Mouse (Mus musculus) monocyte, adult 2 months (primary cell): Measurements from ENCODE around the gene Smyd2.

Experiments
- DNase-seq, 2 experiments: peaks; one replicate each; pipeline ENCODE4 v3.0.0; 2022; ENCODE audit warnings: low spot score in 2 of 2, low read depth in 1 of 2

The Smyd2 gene

DNA sequence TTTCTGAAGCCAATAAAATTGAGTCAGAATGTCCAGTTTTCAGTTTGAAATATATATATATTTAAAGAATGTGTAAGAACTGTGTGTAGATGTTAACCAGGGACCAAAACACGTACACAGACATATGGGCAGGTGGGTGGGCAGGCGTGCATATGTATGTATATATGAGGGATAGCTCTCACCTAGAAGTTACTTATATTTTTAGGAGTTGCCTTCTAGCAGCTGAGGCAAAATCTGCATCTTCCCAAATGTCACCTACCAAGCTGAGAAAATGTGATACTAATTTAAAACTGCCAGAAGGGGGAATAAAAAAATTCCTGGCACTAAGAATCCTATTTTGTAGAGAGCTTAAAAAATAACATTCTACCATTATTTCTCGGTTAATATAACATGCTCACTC lies 2.4 kb downstream of the Smyd2 start:
- no peak for DNase-seq

DNA sequence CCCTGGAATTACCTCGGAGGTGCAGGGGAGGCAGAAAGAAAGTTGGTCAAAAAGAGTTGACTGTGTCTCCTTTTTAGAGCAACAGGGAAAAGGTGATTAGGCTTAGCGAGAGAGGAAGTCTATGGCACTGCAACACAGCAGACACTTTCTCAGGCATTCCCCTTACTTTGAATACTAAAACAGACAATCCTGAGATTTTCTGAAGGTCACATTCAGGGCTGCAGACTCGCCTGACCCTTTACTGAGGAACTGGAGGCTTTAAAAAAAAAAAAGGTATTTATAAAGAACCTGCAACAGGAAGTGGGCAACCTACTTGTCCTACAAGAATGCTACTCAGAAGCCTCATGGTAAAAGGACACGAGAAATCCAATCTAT lies 5.0 kb downstream of the Smyd2 start:
- DNase-seq = no peak

DNA sequence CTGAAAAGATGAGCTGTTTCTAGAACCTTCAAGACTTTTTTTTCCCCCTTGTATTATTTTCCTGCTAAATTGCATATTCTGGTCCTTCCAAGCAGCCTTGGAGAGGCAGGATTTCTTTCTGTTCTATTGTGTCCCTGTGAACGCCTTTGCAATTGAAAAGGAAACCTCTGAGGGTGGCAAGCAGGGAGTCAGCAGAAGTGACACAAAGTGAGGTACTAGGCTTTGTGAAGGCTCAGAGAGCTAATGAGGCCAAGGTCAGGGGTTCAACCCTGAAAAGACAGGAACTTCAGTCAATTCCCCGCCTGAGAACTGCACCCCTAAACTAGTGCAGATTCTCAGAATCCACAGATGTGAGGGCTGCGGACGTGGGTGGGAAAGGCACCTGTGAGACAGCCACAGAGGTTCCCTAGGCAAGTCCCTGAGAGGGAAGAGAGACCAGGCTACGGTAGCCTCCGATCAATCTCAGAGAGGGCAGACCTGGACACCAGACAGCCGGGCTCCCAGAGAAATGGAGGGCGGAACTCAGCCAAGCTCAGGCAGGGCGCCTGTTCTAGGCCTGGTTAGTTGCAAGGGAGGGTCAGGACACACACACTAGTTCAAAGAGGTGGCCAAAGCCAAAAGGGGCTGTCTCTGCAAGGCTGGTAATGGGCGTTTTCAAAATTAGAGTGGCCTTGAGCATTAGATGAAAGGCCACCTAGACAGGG lies 5.6 kb downstream of the Smyd2 start:
- no peak for DNase-seq

DNA sequence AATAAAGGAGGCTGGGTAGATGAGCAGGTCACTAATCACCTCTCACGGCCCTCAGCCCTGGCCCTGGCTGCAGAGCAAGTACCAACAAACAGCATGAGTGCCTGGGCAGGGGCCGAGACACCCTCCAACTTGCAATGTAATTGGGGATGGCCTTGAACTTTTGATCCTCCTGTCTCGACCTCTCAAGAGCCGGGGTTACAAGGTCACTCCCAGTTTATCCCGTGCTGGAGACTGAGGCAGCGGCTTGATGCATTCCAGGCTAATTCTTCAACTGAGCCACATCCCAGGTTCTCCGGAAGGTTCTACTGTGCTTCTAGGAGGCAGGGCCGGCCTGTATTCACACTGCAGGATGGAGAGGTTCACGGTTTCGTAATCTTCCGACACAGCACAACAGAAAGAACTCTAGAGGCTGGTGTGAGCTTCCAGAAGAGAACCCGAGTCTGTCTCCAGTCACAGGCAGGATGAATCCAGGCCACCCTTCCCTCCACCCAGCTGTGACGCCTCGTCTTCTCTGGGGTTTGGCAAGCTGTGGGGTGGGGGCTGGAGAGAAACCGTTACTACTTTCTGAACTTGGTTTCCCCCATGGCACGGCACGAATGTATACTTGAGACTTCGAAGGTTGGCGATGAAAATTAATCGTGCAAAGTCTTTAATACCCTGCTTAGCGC lies 8.9 kb downstream of the Smyd2 start:
- no peak for DNase-seq

DNA sequence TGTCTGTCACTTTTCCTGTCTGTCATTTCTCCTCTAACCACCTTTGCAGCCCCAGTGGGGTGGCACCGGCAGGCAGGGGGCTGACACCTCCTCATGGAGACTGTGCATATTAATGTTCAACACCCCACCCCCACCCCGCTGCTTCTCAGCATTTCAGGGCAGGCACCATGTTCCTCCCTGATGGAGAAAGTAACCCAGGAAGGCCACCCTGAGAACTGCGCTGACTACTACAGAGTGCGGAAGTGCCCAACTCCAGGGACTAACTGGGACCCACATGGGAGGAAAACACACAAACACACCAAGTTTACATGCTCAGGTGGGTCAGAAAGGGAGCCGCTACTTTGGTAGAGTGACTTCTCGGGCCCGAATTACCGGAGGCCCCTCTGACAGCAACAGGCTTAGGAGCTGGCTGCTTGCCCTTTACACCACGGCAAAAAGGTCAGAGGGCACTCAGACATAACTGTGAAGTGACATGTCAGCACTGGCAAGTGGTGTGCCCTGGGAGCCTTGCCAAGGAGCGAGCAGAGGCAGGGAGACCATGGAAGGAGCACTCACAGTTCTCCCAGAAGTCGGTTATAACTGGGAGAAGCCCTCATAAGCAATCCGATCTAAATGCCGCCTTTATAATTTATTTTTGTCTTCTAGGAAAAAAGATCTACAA lies 11.3 kb downstream of the Smyd2 start:
- DNase-seq = no peak

DNA sequence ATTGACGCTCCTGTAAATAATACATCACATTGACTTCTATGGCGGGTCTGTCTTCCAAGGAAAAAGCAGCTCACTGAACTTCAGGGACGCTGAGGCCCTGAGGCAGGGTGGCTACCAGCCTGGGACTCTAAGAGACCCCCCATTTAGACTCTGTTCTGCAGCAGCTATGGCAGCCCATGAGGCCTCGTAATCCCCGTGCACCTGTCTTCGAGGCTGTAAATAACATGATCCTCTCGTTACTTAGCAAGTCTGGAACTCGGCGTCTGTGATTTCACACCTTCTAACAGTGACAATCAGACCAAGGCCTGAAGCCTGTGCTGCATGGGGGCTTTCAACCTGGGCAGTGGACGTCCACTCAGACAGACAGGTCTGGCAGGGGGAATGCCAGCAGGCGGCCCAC lies 19.0 kb downstream of the Smyd2 start:
- DNase-seq = no peak

DNA sequence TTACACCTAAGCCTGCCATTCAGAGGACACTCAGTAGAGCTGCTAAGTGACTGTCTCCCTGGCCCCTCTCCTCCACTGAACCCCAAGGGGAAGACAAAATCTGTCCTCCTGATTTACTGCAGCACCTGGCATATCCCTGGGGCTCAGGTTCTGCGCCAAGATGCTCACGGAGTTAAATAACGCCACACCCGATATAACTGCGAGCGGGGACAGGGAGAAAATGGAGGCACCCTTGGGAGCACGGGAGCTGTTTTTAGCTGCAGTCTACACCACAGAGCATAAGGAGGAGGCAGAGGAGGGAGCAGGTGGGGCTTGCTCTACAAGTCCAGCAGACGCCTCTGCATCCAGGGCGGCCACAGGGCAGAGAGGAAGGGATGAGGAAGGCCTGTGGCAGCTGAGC lies 19.8 kb downstream of the Smyd2 start:
- DNase-seq = no peak

DNA sequence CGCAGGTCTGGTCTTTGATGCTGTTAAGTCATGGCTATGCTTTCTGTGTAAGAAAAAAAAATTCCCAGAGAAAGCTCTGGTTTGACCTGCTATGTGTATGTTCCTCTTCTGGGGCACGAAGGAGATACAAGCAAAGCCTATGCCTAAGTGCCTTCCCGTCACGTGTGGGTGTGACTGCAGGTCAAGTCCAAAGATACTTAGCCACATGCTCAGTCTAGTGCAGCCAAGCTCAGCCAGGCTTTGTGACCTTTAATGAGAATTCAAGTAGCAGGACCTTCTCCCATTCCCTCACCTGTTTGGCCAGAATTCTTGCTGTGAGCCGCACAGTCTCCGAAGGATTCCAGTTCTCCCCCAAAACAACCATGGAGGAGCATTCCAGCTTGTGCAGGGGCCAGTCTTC lies 22.6 kb downstream of the Smyd2 start:
- DNase-seq = no peak

DNA sequence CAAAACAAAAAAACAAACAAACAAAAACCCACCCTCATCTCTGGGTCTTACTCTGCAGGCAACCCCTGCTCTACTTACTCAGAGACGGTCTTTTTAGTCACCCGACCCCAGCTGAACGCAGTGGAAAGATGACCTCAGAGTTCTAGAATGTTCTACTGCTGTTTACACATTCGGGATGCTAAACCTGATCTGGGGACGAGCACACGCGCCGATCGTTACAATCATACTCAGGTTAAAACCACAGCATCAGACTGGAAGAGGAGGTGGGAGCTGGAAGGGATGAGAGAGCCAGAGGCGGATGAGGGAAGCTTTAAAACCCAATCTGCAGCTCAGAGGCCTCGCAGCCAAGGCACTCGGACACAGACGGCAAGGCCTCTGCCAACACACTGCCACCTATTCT lies 23.5 kb downstream of the Smyd2 start:
- no peak for DNase-seq

DNA sequence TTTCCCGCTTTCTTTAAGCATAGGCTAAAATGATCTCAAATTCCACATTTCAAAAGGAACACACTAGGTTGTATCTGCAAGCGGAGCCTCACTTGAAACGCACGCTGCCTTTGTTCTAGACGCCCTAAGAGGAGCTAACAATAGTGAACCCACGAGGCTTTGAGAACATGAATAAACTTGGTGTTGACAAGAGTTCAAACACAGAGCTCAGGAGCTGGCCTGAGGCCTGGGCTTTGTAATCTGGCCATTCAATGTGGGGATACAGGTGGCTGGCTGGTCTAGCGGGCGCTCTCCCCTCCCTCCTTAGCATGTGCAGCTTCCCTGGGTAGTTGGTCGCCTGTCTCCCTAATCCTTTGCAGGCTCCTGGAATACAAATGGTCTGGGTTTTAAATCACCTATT lies 24.3 kb downstream of the Smyd2 start:
- no peak for DNase-seq

DNA sequence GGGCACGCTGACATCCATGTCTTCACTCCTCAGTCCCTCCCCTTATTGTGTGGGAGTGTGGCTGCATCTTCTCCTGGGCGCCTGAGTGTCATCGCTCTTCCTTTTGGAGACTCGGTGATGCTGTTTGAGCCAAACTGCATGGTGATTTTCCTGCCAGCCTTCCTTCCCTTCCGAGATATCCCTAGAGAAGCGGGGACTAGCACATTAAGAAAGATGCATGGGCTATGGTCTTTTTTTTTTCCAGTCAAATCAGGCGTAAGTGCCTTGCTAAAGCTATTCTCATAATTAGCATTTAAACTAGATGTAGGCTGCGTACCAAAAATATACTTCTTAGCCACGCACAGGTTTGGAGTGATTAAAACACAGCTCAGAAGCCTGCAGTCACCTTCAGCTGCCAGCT lies 28.0 kb downstream of the Smyd2 start:
- DNase-seq = no peak

DNA sequence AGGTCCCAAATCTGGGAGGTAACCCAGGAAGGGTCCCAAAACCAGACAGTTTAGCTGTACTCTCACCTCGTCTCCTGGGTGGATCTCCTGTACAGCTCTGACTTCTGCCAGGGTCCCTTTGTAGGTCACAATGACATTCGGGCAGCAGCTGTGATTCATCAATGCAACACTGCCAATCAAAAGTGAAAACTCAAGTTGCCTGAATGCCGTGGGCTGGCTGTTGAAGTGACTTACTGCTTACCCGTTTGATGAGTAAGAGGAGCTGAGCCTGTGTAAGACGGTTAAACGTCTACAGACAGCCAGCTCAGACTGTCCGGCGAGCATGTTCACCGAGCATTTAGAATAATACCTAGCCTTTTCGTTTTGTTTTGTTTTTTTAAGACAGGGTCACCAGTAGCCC lies 33.4 kb downstream of the Smyd2 start:
- no peak for DNase-seq

DNA sequence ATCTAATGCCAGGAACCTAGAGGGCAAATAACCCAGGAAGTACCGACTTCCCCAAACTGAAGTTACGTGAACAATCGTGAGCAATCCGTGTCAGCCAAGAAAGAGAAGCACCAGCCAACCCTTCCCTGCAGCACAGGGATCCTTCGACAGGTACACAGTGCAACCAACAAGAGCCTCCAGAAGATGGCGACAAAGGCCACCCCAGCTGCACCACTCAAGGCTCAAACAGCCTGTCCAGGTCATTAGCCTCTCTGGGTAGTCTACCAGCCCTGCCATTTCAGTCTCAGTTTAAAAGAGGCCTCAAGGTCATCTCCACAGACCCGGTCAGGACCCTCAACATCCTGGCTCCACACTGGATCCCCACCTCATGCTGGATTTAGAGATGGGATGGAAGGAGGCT lies 34.6 kb downstream of the Smyd2 start:
- no peak for DNase-seq

DNA sequence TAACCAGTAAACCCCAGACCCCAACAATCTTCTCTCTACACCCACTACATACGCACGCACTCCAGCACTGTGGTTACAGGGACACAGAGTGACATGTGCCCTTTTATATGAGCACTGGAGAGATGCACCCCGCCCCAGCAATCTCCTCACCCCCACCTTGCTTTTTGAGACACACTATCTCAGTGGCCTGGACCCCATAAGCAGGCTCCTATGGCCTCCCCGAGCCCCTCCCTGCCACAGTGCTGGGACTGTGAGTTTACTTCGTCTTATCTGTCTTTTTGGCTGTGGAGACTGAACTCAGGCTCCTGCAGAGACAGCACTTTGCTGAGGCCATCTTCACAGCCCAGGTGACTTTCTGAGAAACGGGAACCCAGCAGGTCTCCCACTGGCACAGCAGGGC lies 36.2 kb downstream of the Smyd2 start:
- no peak for DNase-seq

DNA sequence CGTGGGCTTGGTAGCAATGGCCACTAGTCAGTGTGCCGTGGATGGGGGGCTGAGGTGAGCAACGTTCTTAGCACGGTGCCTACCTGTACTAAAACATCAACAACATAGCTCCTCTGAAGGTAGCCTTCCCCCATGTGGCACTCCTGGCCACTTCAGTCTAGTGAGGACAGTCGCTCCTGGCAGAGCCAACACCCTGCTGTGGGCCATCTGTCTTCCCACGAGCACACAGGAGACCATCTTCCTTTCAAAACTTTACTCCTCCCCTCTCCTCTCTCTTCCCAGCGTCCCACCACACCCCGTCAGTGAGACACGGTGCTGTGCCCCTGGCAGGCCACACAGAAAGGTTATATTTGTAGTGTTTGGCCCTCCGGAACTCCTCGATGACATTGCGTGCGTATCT lies 37.2 kb downstream of the Smyd2 start:
- DNase-seq = no peak

DNA sequence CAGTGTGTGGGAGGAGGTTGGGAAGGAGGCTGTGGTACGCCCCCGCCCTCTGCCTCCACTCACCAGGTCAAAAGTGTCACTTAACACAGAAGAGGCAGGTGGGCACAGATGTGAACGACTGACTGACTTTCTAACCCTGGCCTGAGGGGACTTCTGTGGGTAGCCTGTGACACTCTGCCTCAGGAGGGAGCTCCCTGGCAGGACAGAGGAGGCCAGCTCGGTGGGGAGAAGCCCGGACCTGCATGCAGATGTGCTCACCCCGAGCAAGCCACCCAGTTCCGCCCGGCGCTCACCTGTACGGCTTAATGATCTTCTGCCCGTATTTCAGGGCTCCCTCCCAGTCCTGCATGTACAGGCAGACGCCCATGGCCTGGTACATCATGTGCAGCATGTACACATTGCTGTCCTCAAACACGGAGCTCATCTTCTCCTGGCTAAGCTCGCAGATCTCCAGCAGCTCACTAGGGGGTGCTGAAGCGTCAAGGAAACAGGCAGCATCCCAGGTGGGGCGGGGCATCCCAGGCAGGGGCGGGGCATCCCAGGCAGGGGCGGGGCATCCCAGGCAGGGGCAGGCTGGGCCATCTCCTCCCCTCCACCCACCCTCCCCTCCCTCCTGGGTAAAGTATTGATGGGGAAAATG lies 38.5 kb downstream of the Smyd2 start:
- DNase-seq = no peak

DNA sequence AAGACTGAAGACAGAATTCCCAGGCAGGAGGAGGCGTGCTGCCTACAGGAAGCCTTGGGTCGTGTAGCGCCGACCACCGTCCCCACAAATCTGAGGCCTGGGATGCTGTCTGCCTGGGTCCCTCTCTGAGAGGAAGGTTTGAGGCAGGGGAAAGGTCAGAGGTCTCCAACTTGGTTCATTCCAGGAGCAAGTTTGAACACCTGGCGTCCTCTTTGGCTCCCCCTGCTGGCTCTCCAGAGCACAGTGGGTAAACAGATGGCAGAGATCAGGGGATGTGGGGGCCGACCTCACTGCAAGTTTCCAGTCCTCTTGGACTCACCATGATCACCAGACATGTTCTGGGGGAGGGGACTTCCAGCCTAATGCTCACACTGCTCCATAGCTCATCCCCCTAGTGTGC lies 39.3 kb downstream of the Smyd2 start:
- DNase-seq = no peak

DNA sequence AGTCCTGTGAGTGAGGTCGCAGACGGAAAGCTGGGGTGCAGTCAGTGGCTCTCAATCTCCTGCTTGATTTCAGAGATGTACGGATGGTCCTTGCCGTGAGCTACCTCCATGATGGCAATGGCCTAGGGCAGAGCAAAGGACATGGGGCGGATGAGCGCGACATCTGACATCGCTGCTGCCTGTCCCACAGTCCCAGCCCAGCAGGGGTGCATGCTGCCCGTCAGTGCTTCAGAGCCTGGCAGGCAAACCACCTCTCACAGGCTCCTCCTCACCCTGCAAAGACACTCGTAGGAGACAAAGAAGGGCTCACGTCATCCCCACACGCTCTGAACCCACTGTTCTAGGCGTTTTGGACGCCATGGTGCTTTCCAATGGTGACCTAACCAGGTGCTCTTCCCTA lies 41.4 kb downstream of the Smyd2 start:
- no peak for DNase-seq

DNA sequence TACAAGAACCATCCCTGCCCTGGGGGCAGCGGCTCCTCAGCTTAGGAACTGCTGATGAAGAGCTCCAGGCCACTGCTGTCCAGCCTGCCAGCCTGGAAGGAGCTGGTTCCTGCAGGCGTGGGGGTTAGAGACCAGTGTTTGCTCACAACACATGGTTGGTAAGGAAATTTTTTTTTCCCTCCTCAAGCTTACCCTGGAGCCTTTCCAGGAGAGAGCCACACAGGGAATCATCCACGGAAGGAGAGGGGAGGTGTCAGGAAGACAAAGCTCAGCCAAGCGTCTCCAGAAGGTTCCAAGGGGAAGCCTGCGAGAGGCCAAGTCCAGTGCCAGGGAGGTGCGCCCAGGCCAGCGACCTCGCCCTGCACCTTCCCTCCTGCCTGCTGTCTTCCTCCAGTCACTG lies 42.2 kb downstream of the Smyd2 start:
- no peak for DNase-seq

DNA sequence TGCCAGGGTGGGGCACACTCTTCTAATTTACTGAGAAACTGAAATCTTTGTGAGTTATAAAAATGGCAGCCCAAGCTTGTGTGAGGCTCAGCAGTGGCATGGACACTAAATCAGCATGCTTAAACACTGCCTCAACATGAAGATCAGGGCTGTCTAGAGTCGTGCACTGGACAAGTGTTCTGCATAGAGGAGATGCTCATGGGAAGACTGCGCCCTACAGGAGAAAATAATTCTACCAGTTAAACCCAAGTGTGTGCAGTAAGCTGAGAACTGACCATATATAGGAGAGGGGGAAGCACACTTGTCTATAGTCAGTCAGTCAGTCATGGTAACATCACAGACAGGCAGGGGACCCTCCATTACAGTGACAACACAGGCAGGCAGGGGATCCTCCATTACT lies 43.0 kb downstream of the Smyd2 start:
- DNase-seq = no peak

DNA sequence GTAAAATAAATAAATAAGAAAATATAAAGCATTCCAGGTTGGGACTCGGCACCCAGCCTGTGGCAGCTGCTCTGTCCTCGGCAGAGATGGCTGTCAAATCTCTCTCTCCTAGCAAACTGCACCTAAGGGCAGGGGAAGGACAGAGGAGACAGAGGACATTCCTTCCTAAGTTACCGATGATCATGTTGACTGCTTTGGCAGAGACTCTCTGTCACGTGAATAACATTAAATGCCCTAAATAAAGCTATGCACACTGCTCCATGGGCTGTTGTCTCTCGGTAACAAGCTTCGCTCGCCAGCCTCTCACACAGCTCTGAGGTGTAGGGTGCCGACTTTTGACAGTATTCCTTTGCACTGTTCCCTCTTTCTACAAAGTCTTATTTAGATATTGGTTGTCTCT lies 46.0 kb downstream of the Smyd2 start:
- DNase-seq = no peak

DNA sequence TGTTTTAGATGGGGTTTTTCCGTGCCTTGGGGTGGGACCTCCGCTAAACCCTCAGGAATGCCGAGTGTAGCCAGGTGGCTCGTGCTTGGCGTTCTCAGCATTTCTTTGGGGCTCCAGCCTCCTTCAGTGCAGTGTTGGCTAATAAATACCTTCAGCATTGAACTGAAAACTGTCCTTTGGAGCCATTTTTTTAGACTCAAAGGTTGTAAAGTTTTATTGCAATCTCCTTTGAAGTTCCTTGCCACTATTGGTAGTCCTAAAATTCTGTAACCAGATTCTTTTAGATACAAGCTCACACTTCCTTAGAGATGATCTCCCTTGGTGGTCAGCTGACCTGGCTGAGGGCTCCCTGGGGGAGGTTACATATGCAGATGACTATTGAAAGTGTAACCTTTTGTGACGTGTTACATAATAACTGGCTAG lies 46.7 kb downstream of the Smyd2 start:
- no peak for DNase-seq
